Mouse (Mus musculus): ENCODE data around the gene Apcs.

The Apcs gene

GRCm38 (mm10) chr1:172894777-172895357 lies at the start of gene Apcs:
Apcs (minus strand) TSS chr1:172895041.
- DNase-seq (ENCODE audit: low spot score), result no peak

GRCm38 (mm10) chr1:172932197-172932596 lies 37.4 kb upstream of the Apcs start:
- DNase-seq (ENCODE audit: low spot score), result no peak

DNA sequence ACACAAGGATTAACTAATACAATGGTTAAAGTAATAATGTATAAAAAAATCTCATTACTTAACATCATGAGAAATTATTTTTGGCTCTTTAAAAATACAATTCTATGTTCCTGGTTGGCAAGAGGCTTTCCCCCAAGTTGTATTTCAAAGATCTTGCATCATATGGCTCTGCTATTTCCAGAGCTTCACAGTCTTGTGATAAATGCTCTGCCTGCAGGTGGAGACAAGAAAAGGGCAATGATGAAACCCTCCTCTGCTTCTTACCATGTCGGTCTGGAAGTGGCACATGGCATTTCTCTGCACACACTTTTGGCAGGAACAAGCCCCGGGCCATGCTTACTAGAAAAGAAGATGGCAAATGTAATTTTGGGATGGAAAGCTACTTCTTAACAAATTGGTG lies 23.6 kb upstream of the Apcs start:
- no peak for DNase-seq (ENCODE audit: low spot score)

DNA sequence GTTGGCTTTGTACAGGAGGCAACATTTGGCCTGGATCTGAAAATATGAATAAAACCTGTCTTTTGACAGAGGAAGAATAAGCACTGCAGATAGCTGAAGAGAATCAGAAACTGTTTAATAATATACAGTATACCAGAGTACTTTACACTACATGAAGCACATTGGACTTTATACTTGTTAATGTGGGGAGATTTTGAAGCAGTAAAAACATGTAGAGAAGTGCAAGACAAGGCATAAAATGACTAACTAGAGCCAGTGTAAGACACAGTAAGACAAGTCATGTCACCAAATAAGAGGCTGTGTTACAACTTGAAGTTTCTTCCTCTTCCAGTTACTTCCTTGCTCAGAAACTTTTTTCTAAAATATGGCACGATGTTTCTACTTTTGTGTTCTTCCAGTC lies 22.3 kb upstream of the Apcs start:
- no peak for DNase-seq (ENCODE audit: low spot score)

- DNase-seq (ENCODE audit: low spot score), result no peak
Measured at GRCm38 (mm10) chr1:172903313-172903712, 8.5 kb upstream of the Apcs start.

- no peak for DNase-seq (ENCODE audit: low spot score)
Measured at GRCm38 (mm10) chr1:172895435-172895834, 594 bp upstream of the Apcs start.

GRCm38 (mm10) chr1:172876675-172877074 lies 18.2 kb downstream of the Apcs start:
- no peak for DNase-seq (ENCODE audit: low spot score)

- DNase-seq (ENCODE audit: low spot score), result no peak
Measured at GRCm38 (mm10) chr1:172875265-172875664, 19.6 kb downstream of the Apcs start.

DNA sequence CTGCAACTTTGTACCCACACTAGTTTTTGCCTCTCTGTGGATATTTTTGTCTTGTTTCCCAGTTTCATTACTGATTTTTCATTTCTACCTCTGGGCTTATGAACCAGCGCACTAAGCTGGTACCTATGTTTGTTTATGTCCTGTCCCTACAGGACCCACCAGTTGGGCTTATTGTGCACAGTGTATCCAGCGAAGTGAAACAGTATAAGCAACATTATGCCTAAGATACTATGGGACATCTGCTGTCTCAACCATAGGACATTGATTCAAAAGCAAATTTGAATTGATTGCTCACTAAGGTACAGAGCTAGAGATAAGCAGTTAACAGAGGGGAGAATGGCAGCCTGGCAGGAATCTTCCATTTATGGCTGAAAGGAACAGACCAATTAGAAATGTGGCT lies 46.7 kb downstream of the Apcs start:
- DNase-seq (ENCODE audit: low spot score), result no peak

DNA sequence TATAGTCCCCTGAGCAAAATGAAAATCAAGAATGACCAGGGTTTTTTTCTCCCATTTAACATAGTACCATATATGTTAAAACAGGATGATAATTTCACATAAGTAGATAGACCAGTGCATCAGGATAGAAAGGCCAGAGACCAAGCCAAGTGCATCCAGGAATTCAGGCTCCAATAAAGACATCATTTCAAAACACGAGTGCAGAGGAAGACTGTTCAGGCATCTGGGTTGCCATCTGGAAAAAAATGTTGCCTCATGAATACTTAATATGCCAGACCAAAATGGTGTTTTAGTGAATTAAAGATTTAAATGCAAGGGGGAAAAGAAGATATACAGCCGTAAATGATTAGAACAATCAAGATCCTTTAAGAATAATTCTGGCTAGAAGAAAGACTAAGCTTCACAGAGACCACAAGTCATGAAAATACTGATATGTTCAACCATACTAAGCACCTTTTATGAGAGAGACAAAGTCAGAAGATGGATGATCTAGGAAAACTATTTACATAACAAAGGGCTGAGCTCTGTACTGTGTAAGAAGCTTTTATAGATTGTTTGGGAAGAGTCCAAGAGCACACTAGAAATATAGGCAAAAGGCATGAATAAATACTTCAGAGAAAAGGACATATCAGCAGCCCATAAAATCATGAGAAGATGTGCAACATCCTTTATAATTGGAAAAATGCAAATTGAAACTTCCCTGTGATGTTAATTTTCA lies 47.6 kb downstream of the Apcs start:
- DNase-seq (ENCODE audit: low spot score), result no peak
